Mouse (Mus musculus): ENCODE data around the gene Mak. TPM values are rescaled to one million over a fixed set of nuclear protein-coding genes. Genes with fewer than 3 reads are reported as not detected.

The Mak gene
- total RNA-seq (2021), result not detected in 2 replicates
- long read RNA-seq, experiment 1, result 0 reads
- long read RNA-seq, experiment 2, result 0 reads

- DNase-seq, result peak; percentile 73
These were observed at the start of gene Mak for GRCm38 (mm10) chr13:41079421-41079780. TSS of gene Mak (minus strand) at chr13:41079706.

GRCm38 (mm10) chr13:41129061-41129460 lies 49.6 kb upstream of the Mak start:
- no peak for DNase-seq

GRCm38 (mm10) chr13:41128326-41128725 lies 48.8 kb upstream of the Mak start:
- DNase-seq, result no peak

GRCm38 (mm10) chr13:41123666-41124225 lies 44.2 kb upstream of the Mak start:
- no peak for DNase-seq

GRCm38 (mm10) chr13:41119152-41119945 lies 39.8 kb upstream of the Mak start:
- no peak for DNase-seq

GRCm38 (mm10) chr13:41113940-41114339 lies 34.4 kb upstream of the Mak start, which contains the start of gene Sycp2l:
TSS of gene Sycp2l (plus strand) at chr13:41114307.
- no peak for DNase-seq

GRCm38 (mm10) chr13:41110935-41111334 lies 31.4 kb upstream of the Mak start, which contains the start of gene Gcm2:
TSS of gene Gcm2 (minus strand) at chr13:41111035.
- DNase-seq, result no peak

GRCm38 (mm10) chr13:41105541-41105940 lies 26.0 kb upstream of the Mak start:
- DNase-seq, result no peak

GRCm38 (mm10) chr13:41103841-41104525 lies 24.5 kb upstream of the Mak start:
- DNase-seq, result no peak

- no peak for DNase-seq
These were observed 20.5 kb upstream of the Mak start for GRCm38 (mm10) chr13:41100031-41100430.

- DNase-seq, result no peak
These were observed 18.8 kb upstream of the Mak start for GRCm38 (mm10) chr13:41098325-41098724.

- no peak for DNase-seq
These were observed 18.0 kb upstream of the Mak start for GRCm38 (mm10) chr13:41097324-41098058.

- DNase-seq, result no peak
These were observed 14.7 kb upstream of the Mak start for GRCm38 (mm10) chr13:41094160-41094559.

GRCm38 (mm10) chr13:41091271-41091670 lies 11.8 kb upstream of the Mak start:
- DNase-seq, result no peak

GRCm38 (mm10) chr13:41088746-41089145 lies 9.2 kb upstream of the Mak start:
- no peak for DNase-seq

- no peak for DNase-seq
These were observed 5.6 kb upstream of the Mak start for GRCm38 (mm10) chr13:41085140-41085539.

- no peak for DNase-seq
These were observed 5.0 kb upstream of the Mak start for GRCm38 (mm10) chr13:41084521-41084920.

GRCm38 (mm10) chr13:41080700-41081099 lies 1.2 kb upstream of the Mak start:
- no peak for DNase-seq

- no peak for DNase-seq
These were observed 353 bp upstream of the Mak start for GRCm38 (mm10) chr13:41079859-41080258.

- DNase-seq, result no peak
These were observed 651 bp downstream of the Mak start for GRCm38 (mm10) chr13:41078690-41079420.

GRCm38 (mm10) chr13:41077921-41078320 lies 1.6 kb downstream of the Mak start:
- no peak for DNase-seq

GRCm38 (mm10) chr13:41073819-41074218 lies 5.7 kb downstream of the Mak start:
- DNase-seq, result no peak
